Mouse (Mus musculus) layer of hippocampus, postnatal 10 days (tissue): Measurements from ENCODE around the gene Fam76b. TPM values are rescaled to one million over a fixed set of nuclear protein-coding genes. Genes with fewer than 3 reads are reported as not detected.

ENCODE experiments used
- DNase-seq, 2 experiments: peaks; one replicate each; pipeline ENCODE4 v3.0.0; 2021; ENCODE audit warnings: low spot score in 2 of 2
- total RNA-seq, 2 experiments: library from RNA; stranded (reverse); gene quantifications; 2 replicates each; pipeline ENCODE4 v1.2.3; 2021

Fam76b gene
- total RNA-seq, 2 experiments from 2014 or later = 27.2 to 28.7 TPM

GRCm38 (mm10) chr9:13867646-13868045 lies 40.1 kb downstream of the Fam76b start:
- DNase-seq = peak in 1 of 2 experiments; percentile 1

GRCm38 (mm10) chr9:13871631-13872030 lies 44.1 kb downstream of the Fam76b start:
- no peak for DNase-seq

GRCm38 (mm10) chr9:13874359-13874758 lies 46.8 kb downstream of the Fam76b start:
- no peak for DNase-seq

GRCm38 (mm10) chr9:13875340-13875739 lies 47.8 kb downstream of the Fam76b start:
- DNase-seq = no peak

- DNase-seq = no peak
Measured at GRCm38 (mm10) chr9:13880761-13881160, 53.2 kb downstream of the Fam76b start.

- DNase-seq = no peak
Measured at GRCm38 (mm10) chr9:13882478-13882877, 55.0 kb downstream of the Fam76b start.

GRCm38 (mm10) chr9:13888981-13889380 lies 61.5 kb downstream of the Fam76b start:
- DNase-seq = no peak

GRCm38 (mm10) chr9:13889657-13890056 lies 62.1 kb downstream of the Fam76b start:
- peak; percentile 85 to 90 for DNase-seq

GRCm38 (mm10) chr9:13890171-13890570 lies 62.7 kb downstream of the Fam76b start:
- DNase-seq = no peak

GRCm38 (mm10) chr9:13891888-13892287 lies 64.4 kb downstream of the Fam76b start:
- no peak for DNase-seq

GRCm38 (mm10) chr9:13893044-13893443 lies 65.5 kb downstream of the Fam76b start:
- DNase-seq = no peak

GRCm38 (mm10) chr9:13894491-13894890 lies 67.0 kb downstream of the Fam76b start:
- DNase-seq = no peak

- DNase-seq = no peak
Measured at GRCm38 (mm10) chr9:13894936-13895335, 67.4 kb downstream of the Fam76b start.

- peak in 1 of 2 experiments; percentile 39 for DNase-seq
Measured at GRCm38 (mm10) chr9:13896055-13896454, 68.5 kb downstream of the Fam76b start.

GRCm38 (mm10) chr9:13898510-13899305 lies 71.2 kb downstream of the Fam76b start:
- DNase-seq = peak; percentile 35 to 51

- DNase-seq = no peak
Measured at GRCm38 (mm10) chr9:13902030-13902429, 74.5 kb downstream of the Fam76b start.

- DNase-seq = no peak
Measured at GRCm38 (mm10) chr9:13904091-13904779, 76.7 kb downstream of the Fam76b start.

Other genes starting within 250 kb of the Fam76b start
- gene Mtmr2, start 79.3 kb upstream of the Fam76b start, total RNA-seq = 10 to 100 TPM; 42.3 to 48.5 TPM
- gene Cep57, start 609 bp upstream of the Fam76b start, total RNA-seq = 10 to 100 TPM; 19.2 to 19.3 TPM